Mouse (Mus musculus) CD4-positive helper T cell, adult 2 months (primary cell): Measurements from ENCODE around the gene Cldn4.

ENCODE experiments used
- DNase-seq: peaks from one replicate; pipeline ENCODE4 v3.0.0-alpha.2; 2012; ENCODE audit warnings: low read depth, missing footprints, low spot score

The Cldn4 gene

DNA sequence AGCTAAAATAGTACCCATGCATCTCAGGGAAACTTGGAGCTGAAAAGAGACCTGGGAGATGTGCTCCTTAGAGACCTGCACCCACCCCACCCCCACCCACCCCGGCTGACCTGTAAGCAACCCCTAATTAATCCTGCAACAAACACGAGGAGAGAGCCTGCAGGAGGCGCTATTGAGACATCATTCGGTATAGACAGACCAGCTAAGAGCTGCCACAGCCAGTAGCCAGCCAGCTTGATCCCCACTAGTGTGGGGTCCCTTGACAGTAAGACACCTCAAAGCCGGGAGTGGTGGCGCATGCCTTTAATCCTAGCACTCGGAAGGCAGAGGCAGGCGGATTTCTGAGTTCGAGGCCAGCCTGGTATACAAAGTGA, 13.8 kb downstream of the Cldn4 start:
- DNase-seq: peak; percentile 85

DNA sequence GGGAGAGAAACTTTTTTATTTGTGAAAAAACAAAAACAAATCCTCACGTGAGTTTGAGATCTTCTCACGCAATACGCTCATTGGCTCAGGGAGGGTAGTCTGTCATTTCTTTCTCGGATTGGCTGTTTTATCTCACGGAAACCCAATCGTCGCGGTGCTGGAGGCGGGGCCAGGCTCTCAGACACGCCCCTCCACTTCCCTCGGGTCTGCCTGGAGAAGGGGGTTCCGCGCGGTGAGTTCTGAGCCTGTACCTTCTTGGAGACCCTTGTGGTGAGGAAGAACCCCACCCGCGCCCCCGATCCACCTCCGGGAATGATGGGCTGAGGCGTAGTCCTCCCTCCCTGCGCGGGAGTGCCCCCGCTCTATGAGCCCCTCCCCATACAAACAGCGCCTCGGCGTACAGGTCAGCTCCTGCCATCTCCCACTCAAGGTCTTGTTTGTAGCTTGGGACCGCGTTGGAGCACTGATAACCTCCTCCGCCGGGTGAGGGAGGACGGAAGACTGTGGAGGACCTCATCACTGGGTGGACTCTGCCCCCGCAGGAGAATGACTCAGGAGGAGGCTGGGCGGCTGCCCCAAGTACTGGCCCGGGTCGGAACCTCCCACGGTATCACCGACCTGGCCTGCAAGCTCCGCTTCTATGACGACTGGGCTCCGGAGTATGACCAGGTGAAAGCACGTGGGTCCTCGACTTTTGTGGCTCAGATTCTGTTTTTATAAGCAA, 14.4 kb downstream of the Cldn4 start, which contains the start of gene Mettl27:
Mettl27 (plus strand) TSS at position 190 of the 724 bp plus-strand sequence.
- peak; percentile 90 for DNase-seq

DNA sequence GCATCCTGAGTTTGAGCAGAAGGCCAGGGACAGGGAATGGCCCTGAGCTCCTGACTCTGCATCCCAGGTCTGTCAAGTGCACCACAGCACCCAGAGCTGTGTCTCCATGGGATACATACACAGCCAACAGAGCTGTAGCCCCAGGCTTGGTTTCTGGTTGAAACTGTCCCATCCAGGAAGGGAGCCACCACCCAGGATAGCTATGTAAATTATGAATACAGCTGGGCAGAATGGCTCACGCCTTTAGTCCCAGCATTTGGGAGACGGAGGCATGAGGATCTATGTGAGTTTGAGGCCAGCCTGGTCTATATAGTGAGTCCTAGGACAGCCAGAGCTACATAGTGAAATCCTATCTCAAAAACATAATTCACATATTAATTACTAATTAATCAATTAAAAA, 16.7 kb downstream of the Cldn4 start:
- no peak for DNase-seq

DNA sequence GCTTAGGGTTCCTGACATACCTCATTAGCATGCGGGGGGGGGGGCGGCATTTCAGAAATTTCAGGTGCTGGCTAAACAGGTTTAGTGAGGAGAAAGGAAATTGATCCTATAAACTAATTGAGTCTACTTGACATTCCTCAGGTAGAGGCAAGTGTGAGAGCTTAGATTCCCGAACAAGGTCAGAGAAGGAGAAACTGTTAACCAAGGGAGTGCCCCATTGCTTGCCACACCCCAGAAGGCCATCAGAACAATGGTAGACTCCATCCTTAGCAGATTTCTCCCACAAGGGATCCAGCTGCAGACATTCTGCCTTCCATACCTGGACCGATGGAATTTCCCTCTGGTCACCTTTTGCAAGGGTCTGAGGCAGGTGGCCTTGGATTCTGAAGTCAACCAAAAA, 20.0 kb downstream of the Cldn4 start:
- DNase-seq: no peak

DNA sequence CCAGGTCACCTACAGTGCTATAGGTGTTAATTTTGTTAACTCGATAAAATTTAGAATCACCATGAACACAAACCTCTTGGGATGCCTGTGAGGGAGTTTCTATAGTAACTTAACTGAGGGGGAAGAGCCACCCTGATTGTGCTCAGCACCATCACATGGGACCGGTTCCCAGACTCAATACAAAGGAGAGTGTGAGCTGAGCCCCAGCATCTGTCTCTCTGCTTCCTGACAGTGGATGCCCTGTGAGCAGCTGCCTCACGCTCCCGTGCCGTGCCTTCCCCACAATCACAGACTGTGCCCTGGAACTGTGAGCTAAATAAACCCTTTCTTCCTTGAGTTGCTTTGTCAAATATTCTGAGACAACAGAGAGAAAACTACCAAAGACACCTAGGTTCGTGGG, 23.6 kb downstream of the Cldn4 start:
- DNase-seq: no peak

DNA sequence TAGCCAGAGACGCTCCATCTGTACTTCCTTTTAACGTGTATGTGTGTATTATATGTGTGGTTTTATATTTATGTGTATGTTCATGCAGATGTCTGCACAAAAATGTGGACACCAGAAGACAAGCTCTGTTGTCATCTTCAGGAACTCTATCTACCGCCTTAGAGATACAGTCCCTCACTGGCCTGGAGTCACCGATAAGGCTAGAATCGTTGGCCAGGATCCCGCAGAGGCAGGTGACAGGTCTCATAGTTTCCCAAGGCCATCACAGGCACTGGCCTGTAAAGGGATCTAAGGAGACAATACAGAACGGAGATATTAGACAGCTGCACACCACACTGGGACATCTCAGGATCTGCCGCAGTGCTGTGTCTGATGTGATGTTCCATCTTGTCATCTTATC, 25.6 kb downstream of the Cldn4 start:
- no peak for DNase-seq

DNA sequence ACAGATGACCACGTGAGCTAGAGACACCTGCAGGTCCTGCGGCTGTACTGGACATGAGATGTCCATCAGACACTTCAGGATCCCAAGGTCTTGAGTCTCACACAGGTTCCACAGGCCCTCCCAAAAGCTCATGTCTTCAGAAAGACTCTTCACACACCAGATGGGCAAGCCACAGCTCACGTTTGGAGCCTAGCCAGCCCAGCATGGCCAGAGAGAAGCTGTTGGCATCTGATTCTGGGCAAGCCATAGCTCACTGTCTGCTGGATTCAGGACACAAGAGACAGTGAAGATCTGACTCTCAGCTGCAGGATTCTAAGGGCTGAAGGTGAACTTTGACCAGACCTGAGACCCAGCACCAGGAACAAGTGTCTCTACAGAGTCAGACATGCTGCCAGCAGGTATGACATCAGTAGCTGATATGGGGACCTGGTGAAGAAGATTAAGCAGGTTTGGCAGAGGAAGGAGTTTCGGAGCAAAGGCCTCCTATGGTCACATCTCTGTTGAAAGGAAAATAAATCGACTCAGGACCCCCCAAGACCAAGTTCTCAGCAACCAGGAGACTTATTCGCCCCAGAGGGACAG, 26.5 kb downstream of the Cldn4 start:
- DNase-seq: no peak

DNA sequence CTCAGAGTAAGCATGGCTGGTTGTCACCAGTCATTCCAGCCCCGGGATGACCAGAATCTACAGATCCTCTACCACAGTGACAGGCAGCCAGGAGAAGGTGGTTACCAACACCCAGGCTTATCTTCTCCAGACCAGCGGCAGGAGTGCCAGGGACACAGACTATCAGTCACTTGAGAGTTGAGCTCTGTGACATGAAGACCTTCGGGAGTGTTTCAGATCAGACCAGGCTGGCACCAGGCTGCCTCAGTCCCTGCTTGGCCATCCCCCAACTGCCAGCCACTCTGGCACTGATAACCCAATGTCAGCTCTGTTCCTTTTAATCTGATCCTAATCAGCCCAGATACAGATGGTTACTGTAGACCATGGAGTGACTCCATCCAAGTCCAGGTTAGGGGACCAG, 27.6 kb downstream of the Cldn4 start:
- no peak for DNase-seq

DNA sequence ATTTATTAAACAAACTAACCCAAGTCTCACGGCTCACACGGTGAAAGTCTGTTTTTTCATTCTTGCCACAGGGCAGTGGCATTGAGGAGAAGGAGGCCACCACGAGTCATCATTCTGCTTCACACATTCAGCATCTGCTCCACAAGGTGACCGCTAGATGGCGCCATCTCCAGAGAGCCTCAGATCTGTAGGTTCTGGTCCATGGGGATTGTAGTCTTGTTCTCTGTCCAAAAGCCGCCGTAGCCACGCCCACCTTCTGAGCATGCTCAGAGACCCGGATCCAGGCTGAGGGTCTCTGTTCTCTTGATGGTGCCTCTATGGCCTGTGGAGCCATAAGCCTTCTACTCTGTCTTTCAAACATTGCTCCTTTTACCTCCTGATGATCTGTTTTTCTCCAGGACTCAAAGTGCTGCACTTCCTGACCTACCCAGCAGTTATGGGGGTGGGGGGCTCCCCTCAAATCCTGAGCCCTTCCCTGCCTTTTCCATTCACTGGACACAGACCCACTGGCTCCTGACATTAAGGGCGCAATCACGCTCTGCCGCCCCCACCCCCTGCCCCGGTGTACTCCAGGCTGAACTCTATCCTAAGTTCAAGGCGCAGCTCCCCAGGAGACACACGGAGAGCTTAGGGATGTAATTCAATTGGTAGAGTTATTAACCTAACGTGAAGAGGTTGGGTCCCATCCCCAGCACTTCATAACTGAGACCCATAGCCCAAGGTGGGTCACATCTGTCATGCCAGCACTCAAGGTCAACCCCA, 28.5 kb downstream of the Cldn4 start:
- DNase-seq: peak; percentile 58

DNA sequence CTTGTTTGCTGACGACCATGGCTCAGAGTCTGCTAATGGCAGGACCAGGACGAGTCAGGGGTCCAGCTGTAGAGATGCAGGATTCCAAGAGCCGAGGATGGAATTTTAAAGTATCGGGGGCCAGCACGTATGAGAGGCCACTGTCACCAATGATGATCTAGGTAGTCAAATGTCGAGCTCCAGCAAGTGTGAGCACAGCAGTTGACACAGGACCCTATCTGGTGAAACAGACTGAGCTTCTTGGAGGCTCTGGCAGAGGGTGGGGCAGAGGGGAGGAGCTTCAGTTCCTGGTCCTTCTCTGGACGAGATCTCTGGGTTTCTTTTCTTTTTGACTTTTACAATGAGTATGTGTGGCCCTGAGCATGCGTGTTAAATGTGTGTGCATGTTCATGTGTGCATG, 31.4 kb downstream of the Cldn4 start, which contains the start of gene Cldn13:
Cldn13 (minus strand) TSS at position 216 of the 400 bp plus-strand sequence.
- no peak for DNase-seq

DNA sequence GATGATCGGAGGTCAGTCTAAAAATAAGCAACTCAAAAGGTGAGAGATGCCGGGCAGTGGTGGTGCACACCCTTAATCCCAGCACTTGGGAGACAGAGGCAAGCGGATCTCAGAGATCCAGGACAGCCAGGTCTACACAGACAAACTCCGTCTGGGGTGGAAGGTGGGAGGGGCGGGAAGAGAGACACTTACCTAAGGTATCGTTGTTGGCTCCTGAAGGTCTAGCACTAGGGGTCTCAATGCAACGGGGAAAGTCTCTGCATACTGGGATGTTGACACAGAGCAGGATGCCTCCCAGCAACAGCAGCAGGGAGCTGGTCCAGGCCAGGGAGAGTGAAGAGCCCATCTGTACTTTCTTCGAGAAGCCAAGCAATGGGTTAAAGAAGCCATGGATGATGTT, 32.2 kb downstream of the Cldn4 start:
- no peak for DNase-seq

DNA sequence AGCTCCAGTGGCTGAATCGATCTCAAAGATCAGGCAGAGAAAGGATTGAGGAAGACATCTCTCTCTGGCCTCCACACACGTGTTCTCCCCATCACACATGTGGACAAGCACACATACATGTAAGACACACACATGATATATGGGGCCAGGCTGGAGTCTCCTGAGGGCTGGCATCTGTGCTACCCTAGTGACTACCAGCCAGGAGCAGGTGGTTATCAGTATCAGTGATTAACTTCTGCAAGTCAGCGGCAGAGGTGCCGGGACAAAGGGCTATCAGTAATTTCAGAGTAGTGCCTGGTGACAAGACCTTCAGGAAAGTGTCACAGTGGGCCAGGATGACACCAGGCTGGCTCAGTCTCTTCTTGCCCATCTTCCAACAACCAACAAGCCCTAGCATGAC, 33.0 kb downstream of the Cldn4 start:
- no peak for DNase-seq

DNA sequence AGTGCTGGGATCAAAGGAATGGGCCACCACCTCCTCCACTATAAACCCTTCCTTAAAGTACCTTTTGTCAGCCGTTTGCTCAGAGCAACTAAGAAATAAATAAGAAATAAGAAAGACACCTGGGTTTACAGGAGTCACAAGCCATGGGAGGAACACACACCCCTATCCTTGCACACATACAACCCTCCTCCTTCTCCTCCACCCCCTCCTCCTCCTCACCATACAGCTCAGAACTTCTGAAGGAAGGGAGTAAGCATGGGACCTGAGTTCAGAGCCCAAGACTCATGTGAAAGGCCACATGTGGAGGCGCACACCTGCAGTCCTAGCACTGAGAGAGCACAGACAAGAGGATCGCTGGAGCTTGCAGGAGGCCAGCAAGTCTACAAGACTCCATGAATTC, 33.4 kb downstream of the Cldn4 start:
- DNase-seq: no peak

DNA sequence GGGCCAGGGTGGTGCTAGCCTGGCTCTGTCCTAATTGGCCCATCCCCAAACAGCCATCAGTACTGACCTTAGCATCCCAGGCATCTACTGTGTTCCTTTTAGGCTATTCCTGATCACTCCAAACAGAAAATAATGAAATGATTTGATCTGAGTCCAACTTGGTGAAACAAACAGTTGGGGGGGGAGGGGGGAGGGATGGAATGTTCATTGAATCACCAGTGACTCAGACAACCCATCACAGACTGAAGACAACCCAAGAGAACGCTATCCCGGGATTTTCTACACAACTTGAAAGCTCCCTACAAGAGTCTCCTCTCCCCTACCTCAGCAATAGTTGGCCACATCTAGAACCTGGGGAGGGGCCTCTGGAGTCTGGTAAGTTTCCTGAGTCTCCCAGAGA, 34.8 kb downstream of the Cldn4 start:
- no peak for DNase-seq

DNA sequence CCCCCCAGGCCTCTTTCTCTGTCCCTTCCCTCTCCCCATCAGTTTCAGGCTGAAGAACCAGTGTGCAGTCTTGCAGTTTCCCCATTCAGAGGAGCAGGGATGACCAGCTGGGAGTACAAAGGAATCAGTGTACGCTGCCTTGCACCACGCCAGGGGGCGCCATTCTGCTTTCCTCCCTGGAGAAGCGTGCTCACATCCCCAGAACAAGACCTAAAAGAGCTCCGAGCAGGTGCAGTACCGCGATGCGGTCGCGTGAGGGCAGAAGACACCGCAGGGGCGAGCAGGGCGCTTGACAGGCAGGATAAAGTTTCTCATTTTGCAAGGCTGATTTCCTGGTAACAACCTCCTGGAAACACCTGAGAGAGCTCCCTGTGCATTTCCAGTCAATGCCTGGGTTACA, 39.6 kb downstream of the Cldn4 start:
- DNase-seq: peak; percentile 84

DNA sequence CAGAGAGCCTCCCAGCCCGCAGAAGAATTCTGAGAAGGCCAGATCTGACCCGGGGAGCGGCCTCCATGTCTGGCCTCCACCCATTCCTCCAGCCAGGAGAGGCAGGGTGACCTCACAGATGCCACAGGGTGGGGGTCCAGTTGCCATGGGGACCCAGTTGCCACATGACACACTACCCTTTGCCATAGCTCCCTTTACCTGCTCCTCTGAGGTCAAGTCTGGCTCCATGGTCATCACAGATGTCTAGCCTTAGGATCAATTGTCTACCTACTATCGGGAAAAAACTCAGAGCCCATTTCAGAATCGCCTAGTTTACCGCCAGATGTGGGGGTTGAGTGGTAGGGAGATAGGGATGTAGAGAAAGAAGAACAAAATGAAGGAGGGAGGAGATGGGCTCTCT, 40.1 kb downstream of the Cldn4 start, which contains the start of gene Tmem270:
Tmem270 (minus strand) TSS at position 101 of the 400 bp plus-strand sequence.
- DNase-seq: no peak

DNA sequence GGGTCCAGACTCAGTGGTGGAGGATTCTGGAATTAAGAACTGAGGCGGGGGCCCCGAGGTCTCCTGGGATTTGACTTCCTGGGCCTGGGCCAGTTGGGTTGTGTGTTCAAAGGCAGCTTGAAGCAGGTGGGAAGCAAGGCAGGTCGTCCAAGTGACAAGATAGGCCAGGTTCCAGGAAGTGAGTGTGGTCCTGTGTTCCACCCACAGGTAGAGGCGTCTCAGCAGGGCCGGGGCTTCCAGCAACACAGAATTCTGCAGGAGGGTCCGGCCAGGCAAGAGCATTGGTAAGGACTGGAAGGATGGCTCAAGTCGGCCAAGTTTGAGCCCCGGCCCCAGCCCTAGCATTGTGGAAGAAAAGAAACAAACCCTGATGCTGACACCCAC, 45.1 kb downstream of the Cldn4 start:
- DNase-seq: no peak

DNA sequence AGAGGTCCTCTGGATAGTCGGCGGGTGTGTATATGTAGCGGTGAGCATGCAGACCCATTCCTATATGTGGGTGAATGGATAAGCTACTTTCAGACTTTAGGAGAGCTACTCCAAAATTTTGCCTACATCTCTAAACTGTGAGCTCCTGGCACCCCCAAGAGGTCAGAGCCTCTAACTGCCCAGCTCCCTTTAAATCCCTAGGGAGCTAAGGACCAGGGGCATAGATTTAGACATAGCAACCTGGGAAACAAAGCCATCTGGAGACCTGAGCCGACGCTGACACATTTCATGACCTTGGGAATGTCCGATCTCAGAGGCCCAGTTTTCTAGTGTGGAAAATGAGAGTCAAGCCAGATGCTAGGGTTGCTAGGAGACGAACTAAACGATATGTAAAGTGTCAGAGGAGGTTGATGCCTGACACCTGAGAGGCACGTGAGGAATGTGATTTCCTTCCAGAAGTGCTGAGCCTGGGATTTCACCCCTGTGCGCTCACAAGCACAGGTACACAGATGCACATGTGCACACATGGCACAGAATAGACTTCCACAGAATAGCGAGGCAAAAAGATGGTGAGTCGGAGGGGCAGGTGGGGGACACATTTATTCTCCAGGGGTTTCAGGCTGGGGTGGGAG, 45.6 kb downstream of the Cldn4 start:
- no peak for DNase-seq

DNA sequence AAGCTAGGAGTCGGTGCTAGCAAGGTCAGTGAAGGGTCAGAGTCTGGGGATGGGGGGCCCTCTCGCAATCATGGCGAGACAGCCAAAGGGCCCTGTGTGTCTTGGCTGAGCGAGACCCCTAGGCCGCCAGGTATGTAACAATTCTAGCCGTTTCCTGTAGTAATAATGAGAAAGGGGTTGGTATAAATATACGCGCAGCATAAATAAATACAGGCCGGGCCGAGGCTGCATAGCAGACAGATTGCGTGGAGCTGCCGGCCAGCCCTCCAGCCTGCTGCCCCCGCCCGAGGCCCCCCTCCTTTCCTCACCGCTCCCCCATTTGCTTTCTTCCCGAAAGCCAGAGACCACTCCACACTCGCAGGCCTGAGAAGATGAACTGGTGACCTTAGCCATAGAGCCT, 49.1 kb downstream of the Cldn4 start:
- no peak for DNase-seq

DNA sequence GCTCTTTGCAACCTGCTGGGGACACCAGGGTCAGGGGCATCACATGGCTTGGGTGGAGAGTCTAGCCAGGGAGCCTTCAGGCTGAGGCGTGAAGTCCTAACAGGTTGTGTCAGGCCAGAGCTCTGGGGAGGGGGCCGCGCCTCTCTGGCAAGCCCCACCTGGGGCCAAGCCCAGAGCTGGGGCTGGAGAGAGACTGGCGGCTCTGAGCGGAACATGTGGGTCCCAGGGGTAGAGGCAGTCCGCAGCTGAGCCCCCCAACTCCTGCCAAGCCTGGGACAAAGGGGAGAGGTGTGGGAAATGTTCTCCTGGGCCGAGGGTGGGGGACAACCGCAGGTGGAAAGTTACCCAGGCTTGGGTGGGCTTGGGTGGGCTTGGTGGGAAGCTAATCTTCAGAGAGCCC, 49.8 kb downstream of the Cldn4 start:
- no peak for DNase-seq

DNA sequence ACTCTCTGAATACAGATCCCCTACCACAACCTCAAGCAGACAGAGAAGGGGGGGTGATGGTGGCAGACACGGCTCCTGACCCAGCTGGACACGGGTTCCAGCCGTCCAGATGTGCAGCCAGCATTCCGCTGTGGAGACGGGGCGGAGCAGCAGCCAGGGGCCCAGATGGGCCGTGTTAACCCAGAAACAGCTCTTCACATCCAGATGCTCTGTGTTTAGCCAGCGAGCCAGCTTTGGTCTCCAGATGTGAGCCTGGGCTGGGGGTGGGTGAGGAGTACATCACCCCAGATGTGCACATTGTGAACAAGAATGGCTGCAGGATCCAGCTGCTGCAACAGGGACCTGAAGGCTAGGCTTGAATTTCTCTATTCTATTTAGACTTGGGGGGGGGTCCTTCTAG, 51.4 kb downstream of the Cldn4 start:
- no peak for DNase-seq
